Mouse (Mus musculus): ENCODE measurements around the gene Olfr214.

DNA sequence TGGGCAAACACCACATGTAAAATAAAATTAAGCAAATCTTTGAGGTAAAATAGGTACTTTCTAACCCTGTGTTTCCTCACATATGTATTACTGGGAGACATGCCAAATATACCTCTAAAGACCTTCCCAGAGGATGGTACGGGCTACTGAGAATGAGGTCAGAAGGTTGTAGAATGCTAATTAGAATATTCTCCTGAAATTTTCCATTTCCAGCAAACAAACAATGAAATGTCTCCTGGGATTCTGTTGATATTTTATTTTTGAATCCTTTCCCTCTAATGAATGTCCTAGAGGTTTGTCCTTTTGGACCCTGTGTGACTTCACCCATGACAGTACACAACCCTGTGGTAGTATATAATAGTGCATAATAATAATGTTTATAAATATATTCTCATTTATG lies at the start of gene Olfr214:
- TF ChIP-seq EP300 (IDR thresholded peaks at IDR 0.05; ENCODE audit: low read depth), result no peak
- TF ChIP-seq CTCF (IDR thresholded peaks at IDR 0.05; ENCODE audit: low read depth), result no peak

All from heart, postnatal 0 days (tissue).